Mouse (Mus musculus) spleen, postnatal 0 days (tissue): ENCODE measurements around the gene Atp5g3. TPM values are rescaled to one million over a fixed set of nuclear protein-coding genes. Genes with fewer than 3 reads are reported as not detected.

Source experiments
- polyA plus RNA-seq: library from polyadenylated mRNA; unstranded; fragments of >200 nt; fragmentation: Nextera tagmentation; extraction: Ambion mirVana; gene quantifications from 2 replicates; pipeline ENCODE4 v1.2.1, GENCODE M21; 2015

Gene Atp5g3
- polyA plus RNA-seq, result 842 and 864 TPM in 2 replicates

DNA sequence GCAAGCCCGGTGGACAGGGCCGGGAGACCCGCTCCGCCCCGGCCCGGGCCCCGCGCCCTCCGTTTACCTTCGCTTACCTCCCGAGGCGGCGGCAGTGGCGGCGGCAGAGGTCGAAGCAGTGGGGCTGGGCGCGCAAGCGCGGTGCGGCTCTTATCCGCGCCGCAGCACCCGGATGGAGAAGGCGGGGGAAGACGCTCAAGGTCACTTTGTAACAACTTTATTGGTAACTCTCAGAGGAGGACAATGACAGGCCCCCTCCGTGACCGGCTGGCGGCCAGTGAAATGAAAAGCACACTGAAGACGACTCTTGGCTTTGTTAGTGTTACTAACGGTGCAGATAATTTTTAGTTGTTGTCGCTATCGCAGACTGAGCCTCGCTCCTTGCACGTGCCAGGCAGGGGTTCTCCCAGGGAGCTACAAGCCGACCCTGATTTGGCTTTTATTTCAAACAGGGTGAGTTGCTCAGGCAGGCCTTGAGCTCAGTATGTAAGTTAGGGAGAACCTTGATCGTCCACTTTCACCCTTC lies at the start of gene Atp5g3:
Atp5g3 (minus strand) TSS at position 152 of the 526 bp plus-strand sequence.

DNA sequence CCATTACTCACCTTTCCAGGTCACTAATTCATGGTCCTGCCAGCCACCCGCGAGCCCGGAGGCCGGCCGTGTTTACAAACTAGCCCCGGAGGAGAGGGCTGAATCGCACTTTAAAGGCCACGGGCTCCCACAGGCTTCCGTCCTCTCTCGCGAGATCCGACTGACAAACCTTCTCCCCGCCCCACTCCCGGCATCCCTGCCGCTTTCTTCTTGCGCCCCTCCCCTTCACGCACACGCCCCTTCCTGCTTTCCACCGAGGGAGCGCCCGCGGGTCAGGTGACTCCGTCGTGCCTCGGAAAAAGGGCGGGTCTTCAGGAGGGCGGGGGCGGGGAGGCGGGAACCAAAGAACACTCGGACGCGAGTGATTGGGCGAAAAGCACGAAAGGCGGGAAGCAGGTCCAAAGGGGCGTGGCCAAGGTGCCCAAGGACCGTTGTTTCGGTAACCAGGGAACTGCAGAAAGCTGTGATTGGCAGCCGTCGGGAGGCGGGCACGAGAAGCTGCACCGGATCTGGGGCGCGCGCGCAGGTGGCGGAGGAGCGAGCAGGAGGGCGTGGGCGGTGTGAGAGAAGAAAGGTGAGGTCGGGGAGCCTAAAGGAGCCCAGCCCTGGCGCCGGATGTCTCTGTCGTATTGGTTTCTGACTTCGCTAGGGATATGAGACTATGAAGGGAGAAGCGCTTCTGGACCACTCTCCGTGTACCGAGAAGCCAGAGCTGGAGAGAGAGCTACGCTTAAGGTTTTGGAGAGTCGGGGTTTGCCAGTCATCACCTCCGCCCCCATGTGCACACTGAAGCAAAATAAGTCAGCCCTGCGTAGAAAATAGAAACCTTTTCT lies 18.4 kb downstream of the Atp5g3 start, which contains the start of gene Atf2:
Atf2 (minus strand) TSS at position 176 of the 833 bp plus-strand sequence.

Other genes with a start within 250 kb of the Atp5g3 start
- gene Chn1, start 136.0 kb downstream of the Atp5g3 start, polyA plus RNA-seq, result 1.2 and 1.7 TPM in 2 replicates
- 31.0 and 34.0 TPM in 2 replicates for gene Atf2, start 18.7 kb downstream of the Atp5g3 start, polyA plus RNA-seq